Mouse (Mus musculus): Measurements from ENCODE around the gene Nudc. TPM values are rescaled to one million over a fixed set of nuclear protein-coding genes. Genes with fewer than 3 reads are reported as not detected.

Gene Nudc
- polyA plus RNA-seq, 2 experiments: 180 to 184 TPM

DNA sequence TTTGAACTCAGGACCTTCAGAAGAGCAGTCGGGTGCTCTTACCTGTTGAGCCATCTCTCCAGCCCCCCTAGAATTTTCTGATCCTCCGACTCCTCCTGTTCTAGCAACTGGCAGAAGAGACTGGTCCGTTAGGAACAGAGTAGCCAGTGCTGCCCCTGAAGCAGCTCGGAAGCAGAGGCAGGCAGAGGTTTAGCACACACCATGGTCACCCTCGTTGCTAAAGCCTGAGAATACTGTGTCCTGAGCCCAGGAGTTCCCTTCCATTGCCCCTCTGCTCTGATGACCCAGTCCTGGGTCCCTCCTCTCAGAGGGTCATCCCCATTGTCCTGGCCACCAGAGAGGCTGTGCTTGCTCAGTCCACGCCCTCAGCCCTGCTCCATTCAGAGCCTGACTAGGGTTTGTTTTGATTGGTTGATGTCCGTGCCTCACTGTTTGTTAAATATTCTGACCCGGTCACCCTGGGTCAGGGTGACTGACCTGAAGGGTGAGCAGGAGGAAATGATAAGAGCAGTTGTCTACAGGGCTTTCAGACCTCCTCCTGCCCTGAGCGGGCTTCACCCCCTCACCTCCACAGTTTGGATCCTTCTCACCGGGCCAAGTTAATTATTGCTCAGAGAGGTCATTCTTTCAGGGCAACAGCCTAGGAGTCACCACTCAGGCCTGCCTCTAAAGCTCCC lies 11.4 kb upstream of the Nudc start:
- H3K4me3 ChIP-seq (replicated peaks; ENCODE audit: low read length): no peak overlapping the region
- no peak overlapping the region for H3K9ac ChIP-seq (ENCODE audit: low read depth, low read length, severe bottlenecking)
- no peak overlapping the region for H3K4me2 ChIP-seq (replicated peaks; ENCODE audit: low read depth, low read length, severe bottlenecking)
- H3K4me1 ChIP-seq (ENCODE audit: control insufficient read depth, insufficient read depth, low read length): no peaks in the 10 kb centered on the region
- 42% methylated on average over 10 of the region's 10 CpGs for WGBS
- no peaks in the 10 kb centered on the region for H3K36me3 ChIP-seq (ENCODE audit: control insufficient read depth, insufficient read depth, low read length)
- H3K27me3 ChIP-seq (ENCODE audit: control insufficient read depth, insufficient read depth, low read length): no peaks in the 10 kb centered on the region
- DNase-seq (ENCODE audit: low spot score): no peak
- TF ChIP-seq POLR2A (IDR thresholded peaks at IDR 0.05; ENCODE audit: borderline replicate concordance, extremely low read depth, insufficient read depth, insufficient read length): no peak
- ATAC-seq (ENCODE audit: low FRiP score, low read depth): no peak
- no peak overlapping the region for H3K27ac ChIP-seq (replicated peaks; ENCODE audit: low read depth, low read length)
- no peaks in the 10 kb centered on the region for H3K9me3 ChIP-seq (ENCODE audit: control insufficient read depth, low read length)

DNA sequence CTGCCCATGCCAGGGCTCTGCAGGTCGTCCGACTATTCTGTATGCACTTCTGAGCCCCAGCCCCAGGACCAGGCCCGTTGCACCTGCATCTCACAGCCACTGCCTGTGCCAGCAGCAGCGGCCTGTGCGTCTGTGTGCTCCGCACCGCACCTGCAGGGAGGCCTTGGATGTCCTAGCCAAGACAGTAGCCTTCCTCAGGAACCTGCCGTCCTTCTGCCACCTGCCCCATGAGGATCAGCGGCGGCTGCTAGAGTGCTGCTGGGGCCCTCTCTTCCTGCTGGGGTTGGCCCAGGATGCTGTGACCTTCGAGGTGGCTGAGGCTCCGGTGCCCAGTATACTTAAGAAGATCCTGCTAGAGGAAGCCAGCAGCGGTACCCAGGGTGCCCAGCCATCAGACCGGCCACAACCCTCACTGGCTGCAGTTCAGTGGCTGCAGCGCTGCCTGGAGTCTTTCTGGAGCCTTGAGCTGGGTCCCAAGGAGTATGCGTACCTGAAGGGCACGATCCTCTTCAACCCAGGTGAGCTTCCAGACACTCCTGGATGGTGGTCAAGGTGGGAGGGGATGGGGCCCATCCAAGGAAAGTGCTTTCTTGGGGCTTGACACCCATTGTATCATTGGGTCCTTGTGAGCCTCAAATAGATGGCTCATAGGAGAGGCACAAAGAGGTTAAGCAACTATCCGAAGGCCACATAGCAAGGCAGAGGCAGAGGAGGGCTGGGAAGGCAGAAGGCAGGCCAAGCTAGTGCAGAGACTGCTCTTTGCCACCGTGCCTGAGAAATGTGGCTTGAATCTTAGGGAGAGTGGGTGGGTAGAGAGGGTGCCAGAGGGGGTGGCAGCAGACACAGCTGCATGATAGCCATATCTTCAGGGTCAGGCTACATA lies 7.9 kb upstream of the Nudc start:
- Histone ChIP-seq H3K9me3 (ENCODE audit: control insufficient read depth, low read length) (no peaks in the 10 kb centered on the region), H3K4me3 (replicated peaks; ENCODE audit: low read length) (no peak overlapping the region), H3K4me1 (ENCODE audit: control insufficient read depth, insufficient read depth, low read length) (no peaks in the 10 kb centered on the region), H3K36me3 (ENCODE audit: control insufficient read depth, insufficient read depth, low read length) (no peaks in the 10 kb centered on the region), H3K9ac (ENCODE audit: low read depth, low read length, severe bottlenecking) (no peak overlapping the region), H3K27me3 (ENCODE audit: control insufficient read depth, insufficient read depth, low read length) (no peaks in the 10 kb centered on the region), H3K27ac (replicated peaks; ENCODE audit: low read depth, low read length) (no peak overlapping the region), H3K4me2 (replicated peaks; ENCODE audit: low read depth, low read length, severe bottlenecking) (no peak overlapping the region)
- 71% methylated on average over 19 of the region's 19 CpGs for WGBS
- ATAC-seq (ENCODE audit: low FRiP score, low read depth): no peak
- no peak for TF ChIP-seq POLR2A (IDR thresholded peaks at IDR 0.05; ENCODE audit: borderline replicate concordance, extremely low read depth, insufficient read depth, insufficient read length)
- no peak for DNase-seq (ENCODE audit: low spot score)

DNA sequence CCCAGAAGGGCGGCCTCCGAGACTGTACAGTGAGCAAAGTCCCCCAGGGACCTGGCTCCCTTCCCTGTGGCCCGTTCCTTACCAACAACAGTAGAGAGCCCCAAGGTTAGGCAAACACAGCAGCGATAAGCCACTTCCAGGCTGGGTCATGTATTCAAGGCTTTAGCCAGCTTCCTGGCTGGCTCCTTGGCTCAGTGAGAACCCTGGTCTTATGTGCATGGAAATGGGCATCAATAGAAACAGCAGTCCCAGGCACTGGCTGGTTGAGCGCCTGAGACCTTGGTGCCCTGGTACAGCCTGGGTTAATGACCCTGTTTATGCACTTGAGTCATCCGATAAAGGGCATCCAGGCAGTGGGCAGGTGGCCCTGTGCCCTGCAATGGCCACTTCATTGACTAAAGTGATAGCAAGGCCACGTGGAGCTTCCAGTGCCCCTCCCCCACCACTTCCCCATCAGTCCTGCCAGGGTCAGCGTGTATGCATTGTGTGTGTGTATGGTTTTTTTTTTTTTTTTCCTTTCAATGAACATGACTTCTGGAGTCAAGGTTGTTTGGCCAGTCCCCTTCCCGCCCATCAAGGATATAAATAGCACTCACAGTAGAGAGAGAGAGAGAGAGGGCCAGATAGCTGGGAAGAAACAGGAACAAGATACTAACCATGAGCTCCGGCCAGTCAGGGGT lies 7.1 kb upstream of the Nudc start, which contains the start of gene Nr0b2:
Gene Nr0b2, plus strand, starts transcription at position 609 of the 680 bp plus-strand sequence.
- Histone ChIP-seq H3K27me3 (ENCODE audit: control insufficient read depth, insufficient read depth, low read length) (no peaks in the 10 kb centered on the region), H3K4me3 (replicated peaks; ENCODE audit: low read length) (no peak within 1 kb of the TSS), H3K36me3 (ENCODE audit: control insufficient read depth, insufficient read depth, low read length) (no peaks in the 10 kb centered on the region), H3K9me3 (ENCODE audit: control insufficient read depth, low read length) (no peaks in the 10 kb centered on the region; the same call in 1 of the 2 replicates), H3K4me1 (ENCODE audit: control insufficient read depth, insufficient read depth, low read length) (no peaks in the 10 kb centered on the region), H3K27ac (replicated peaks; ENCODE audit: low read depth, low read length) (no peak within 1 kb of the TSS), H3K4me2 (replicated peaks; ENCODE audit: low read depth, low read length, severe bottlenecking) (no peak within 1 kb of the TSS), H3K9ac (ENCODE audit: low read depth, low read length, severe bottlenecking) (no peak within 1 kb of the TSS)
- ATAC-seq (ENCODE audit: low FRiP score, low read depth): no peak
- no peak for DNase-seq (ENCODE audit: low spot score)
- TF ChIP-seq POLR2A (IDR thresholded peaks at IDR 0.05; ENCODE audit: borderline replicate concordance, extremely low read depth, insufficient read depth, insufficient read length): no peak
- WGBS: 78% methylated on average over 10 of the region's 10 CpGs

DNA sequence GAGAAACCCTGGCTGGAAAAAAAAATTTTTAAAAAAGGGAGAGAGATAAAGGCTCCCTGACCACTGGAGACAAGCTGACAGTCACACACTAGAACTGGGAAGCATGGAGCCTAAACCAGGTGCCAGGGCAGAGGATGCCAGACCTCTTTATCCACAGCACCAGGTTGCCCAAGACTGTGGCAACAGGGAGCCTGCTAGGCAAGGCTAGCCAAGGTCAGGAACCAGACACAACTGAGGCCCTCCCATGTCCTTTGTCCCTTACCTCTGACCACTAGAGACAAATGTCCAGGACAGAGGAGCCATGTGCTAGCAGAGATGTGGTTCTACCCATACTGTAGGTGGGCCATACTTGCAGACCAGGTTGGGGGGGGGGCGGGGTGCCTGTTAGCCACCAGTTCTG lies 6.2 kb upstream of the Nudc start:
- 100% methylated on average over 1 of the region's 1 CpGs for WGBS
- ATAC-seq (ENCODE audit: low FRiP score, low read depth) (no peak), DNase-seq (ENCODE audit: low spot score) (no peak)
- H3K9me3 ChIP-seq (ENCODE audit: control insufficient read depth, low read length): no peaks in the 10 kb centered on the region; the same call in 1 of the 2 replicates
- H3K9ac ChIP-seq (ENCODE audit: low read depth, low read length, severe bottlenecking): no peak overlapping the region
- H3K4me1 ChIP-seq (ENCODE audit: control insufficient read depth, insufficient read depth, low read length): no peaks in the 10 kb centered on the region
- no peaks in the 10 kb centered on the region for H3K36me3 ChIP-seq (ENCODE audit: control insufficient read depth, insufficient read depth, low read length)
- no peaks in the 10 kb centered on the region for H3K27me3 ChIP-seq (ENCODE audit: control insufficient read depth, insufficient read depth, low read length)
- no peak overlapping the region for H3K4me3 ChIP-seq (replicated peaks; ENCODE audit: low read length)
- H3K4me2 ChIP-seq (replicated peaks; ENCODE audit: low read depth, low read length, severe bottlenecking): no peak overlapping the region
- H3K27ac ChIP-seq (replicated peaks; ENCODE audit: low read depth, low read length): no peak overlapping the region
- TF ChIP-seq POLR2A (IDR thresholded peaks at IDR 0.05; ENCODE audit: borderline replicate concordance, extremely low read depth, insufficient read depth, insufficient read length): no peak

DNA sequence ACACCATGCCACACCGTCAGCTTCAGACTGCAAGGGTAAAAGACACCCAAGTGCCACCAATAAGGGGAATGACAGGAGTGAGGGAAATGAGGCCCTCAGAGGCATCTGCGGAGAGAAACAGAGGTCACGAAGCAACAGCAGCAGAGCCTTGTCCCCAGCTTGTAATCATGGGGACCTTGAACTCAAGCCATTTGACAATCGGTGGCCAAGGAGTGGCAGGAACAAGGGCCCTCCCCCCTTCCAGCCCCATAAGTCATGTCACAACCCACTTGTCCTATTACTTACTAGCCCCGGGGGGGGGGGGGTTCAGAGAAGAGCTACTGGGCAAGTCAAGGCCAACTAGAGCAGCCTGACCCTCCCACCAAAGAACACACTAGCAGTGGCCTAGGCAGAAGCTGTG lies 9.1 kb downstream of the Nudc start:
- H3K4me3 ChIP-seq (replicated peaks; ENCODE audit: low read length): no peak overlapping the region
- peaks cover 94% of the 10 kb centered on the region for H3K36me3 ChIP-seq (ENCODE audit: control insufficient read depth, insufficient read depth, low read length)
- no peaks in the 10 kb centered on the region for H3K4me1 ChIP-seq (ENCODE audit: control insufficient read depth, insufficient read depth, low read length)
- no peak for DNase-seq (ENCODE audit: low spot score)
- WGBS: 94% methylated on average over 5 of the region's 5 CpGs
- no peak overlapping the region for H3K27ac ChIP-seq (replicated peaks; ENCODE audit: low read depth, low read length)
- no peaks in the 10 kb centered on the region for H3K9me3 ChIP-seq (ENCODE audit: control insufficient read depth, low read length)
- ATAC-seq (ENCODE audit: low FRiP score, low read depth): no peak
- H3K27me3 ChIP-seq (ENCODE audit: control insufficient read depth, insufficient read depth, low read length): no peaks in the 10 kb centered on the region
- no peak overlapping the region for H3K4me2 ChIP-seq (replicated peaks; ENCODE audit: low read depth, low read length, severe bottlenecking)
- TF ChIP-seq POLR2A (IDR thresholded peaks at IDR 0.05; ENCODE audit: borderline replicate concordance, extremely low read depth, insufficient read depth, insufficient read length): no peak
- H3K9ac ChIP-seq (ENCODE audit: low read depth, low read length, severe bottlenecking): no peak overlapping the region
